Mouse (Mus musculus): ENCODE measurements at regions not wholly inside any gene's neighbourhood (a gene's known extent, or its start where the extent isn't known, plus 50 kb on each side); places are given as distances from the start of the nearest gene placed in this dataset.

DNA sequence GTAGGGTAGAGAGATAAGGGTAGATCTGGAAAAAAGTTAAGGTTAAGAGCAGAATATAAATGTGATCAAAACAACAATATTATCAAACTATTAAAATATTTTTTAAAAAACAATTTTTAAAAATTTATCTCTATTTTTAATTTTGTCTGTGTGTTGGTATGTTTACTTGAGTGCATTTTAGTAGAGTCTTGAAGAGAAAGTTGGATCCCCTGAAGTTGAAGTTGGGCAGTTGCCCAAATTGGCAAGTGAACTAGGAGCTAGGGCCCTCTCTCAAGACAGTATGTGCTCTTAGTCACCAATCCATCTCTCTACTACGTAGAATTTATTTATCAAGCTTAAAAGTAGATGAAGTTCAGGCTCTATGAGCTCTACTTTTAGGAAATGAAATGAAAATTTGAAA lies 59.9 kb downstream of the Adamts1 start:
- Histone ChIP-seq H3K36me3 (ENCODE audit: control insufficient read depth, insufficient read depth, low read length) (no peaks in the 10 kb centered on the region), H3K9me3 (ENCODE audit: control insufficient read depth, low read length) (no peaks in the 10 kb centered on the region), H3K4me2 (ENCODE audit: low read depth, low read length) (no peak overlapping the region), H3K4me3 (ENCODE audit: low read length) (no peak overlapping the region), H3K4me1 (ENCODE audit: control insufficient read depth, insufficient read depth, low read length) (no peaks in the 10 kb centered on the region), H3K27me3 (replicated peaks; ENCODE audit: control insufficient read depth, insufficient read depth, low read length) (no peaks in the 10 kb centered on the region), H3K27ac (ENCODE audit: low read length) (no peak overlapping the region), H3K9ac (ENCODE audit: low read depth, low read length) (no peak overlapping the region)
- WGBS: 75% methylated on average over 1 of the region's 1 CpGs
- no peak for ATAC-seq

DNA sequence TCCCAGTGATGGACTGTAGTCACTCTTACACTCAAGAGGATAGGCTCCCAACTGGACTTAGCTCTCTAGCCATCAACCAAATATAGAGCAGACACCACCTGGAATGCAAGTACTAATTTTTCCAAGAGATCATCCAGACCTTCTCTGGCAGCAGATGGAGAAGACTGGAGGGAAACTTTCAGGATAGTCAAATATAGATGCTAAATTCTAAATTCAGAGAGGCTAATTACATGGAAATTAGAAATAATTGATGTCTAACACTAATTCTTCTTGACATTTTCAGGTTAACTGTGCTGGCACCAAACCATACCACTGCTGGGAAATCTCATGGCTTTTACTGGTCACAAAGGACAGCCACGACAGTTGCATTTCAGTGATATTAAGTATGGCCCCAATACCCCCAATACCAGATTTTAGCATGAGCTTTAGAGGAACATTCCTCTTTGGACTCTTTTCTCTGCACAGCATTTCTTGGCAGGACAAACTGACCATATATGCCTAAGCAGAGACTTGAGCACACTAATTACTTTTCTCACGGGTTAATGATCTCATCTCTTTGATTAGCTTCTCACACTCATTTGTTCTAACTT lies 64.2 kb downstream of the Adamts1 start:
- Histone ChIP-seq H3K27me3 (replicated peaks; ENCODE audit: control insufficient read depth, insufficient read depth, low read length) (no peaks in the 10 kb centered on the region), H3K9ac (ENCODE audit: low read depth, low read length) (no peak overlapping the region), H3K4me1 (ENCODE audit: control insufficient read depth, insufficient read depth, low read length) (no peaks in the 10 kb centered on the region), H3K27ac (ENCODE audit: low read length) (no peak overlapping the region), H3K36me3 (ENCODE audit: control insufficient read depth, insufficient read depth, low read length) (no peaks in the 10 kb centered on the region), H3K9me3 (ENCODE audit: control insufficient read depth, low read length) (no peaks in the 10 kb centered on the region), H3K4me2 (ENCODE audit: low read depth, low read length) (no peak overlapping the region), H3K4me3 (ENCODE audit: low read length) (no peak overlapping the region)
- 85% methylated on average over 2 of the region's 2 CpGs for WGBS
- no peak for ATAC-seq

DNA sequence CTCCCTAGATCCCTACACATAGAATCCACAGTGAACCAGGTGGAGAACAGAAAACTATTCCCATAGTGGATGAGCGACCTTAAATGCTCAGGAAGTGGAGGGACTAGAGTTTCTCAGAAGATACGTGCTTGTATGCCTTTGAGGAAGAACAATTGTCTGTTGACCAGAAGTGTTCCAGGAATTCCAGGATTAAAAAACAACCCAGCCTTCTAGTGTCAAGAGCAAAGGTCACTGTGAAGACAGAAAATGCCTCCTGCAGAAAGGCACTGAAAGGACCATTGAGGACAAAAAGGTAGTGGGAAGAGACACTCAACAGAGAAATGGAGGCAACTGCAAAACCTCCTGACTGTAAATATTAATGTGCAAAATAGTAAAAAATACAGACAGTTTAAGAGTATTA lies 74.9 kb downstream of the Adamts1 start:
- H3K4me3 ChIP-seq (ENCODE audit: low read length): no peak overlapping the region
- H3K4me1 ChIP-seq (ENCODE audit: control insufficient read depth, insufficient read depth, low read length): no peaks in the 10 kb centered on the region
- H3K9ac ChIP-seq (ENCODE audit: low read depth, low read length): no peak overlapping the region
- no peaks in the 10 kb centered on the region for H3K36me3 ChIP-seq (ENCODE audit: control insufficient read depth, insufficient read depth, low read length)
- no peaks in the 10 kb centered on the region for H3K27me3 ChIP-seq (replicated peaks; ENCODE audit: control insufficient read depth, insufficient read depth, low read length)
- no peaks in the 10 kb centered on the region for H3K9me3 ChIP-seq (ENCODE audit: control insufficient read depth, low read length)
- WGBS: 56% methylated on average over 2 of the region's 2 CpGs
- no peak overlapping the region for H3K27ac ChIP-seq (ENCODE audit: low read length)
- ATAC-seq: no peak
- H3K4me2 ChIP-seq (ENCODE audit: low read depth, low read length): no peak overlapping the region

DNA sequence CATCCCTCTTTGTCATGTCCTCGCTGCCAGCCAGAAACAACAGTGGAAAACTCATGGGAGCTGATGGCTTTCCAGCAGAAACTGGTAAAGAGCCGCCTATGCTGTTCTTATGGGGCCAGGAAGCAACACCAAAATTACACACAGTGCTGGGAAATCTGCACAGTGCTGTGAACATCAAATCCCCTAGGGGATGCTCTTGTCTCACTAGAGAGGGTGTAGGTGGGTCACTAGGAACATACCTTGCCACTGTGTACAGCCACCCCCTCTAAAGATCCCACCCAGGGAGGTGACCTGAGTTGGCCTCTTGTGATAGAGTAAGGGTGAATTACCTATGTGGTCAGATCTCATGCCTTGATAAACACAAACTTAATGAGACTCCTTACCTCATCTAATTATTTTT lies 80.9 kb downstream of the Adamts1 start:
- no peaks in the 10 kb centered on the region for H3K36me3 ChIP-seq (ENCODE audit: control insufficient read depth, insufficient read depth, low read length)
- H3K27me3 ChIP-seq (replicated peaks; ENCODE audit: control insufficient read depth, insufficient read depth, low read length): no peaks in the 10 kb centered on the region
- no peaks in the 10 kb centered on the region for H3K9me3 ChIP-seq (ENCODE audit: control insufficient read depth, low read length)
- no peaks in the 10 kb centered on the region for H3K4me1 ChIP-seq (ENCODE audit: control insufficient read depth, insufficient read depth, low read length)
- H3K4me2 ChIP-seq (ENCODE audit: low read depth, low read length): no peak overlapping the region
- no peak overlapping the region for H3K27ac ChIP-seq (ENCODE audit: low read length)
- no peak for ATAC-seq
- 65% methylated on average over 2 of the region's 2 CpGs for WGBS
- H3K4me3 ChIP-seq (ENCODE audit: low read length): no peak overlapping the region
- no peak overlapping the region for H3K9ac ChIP-seq (ENCODE audit: low read depth, low read length)

DNA sequence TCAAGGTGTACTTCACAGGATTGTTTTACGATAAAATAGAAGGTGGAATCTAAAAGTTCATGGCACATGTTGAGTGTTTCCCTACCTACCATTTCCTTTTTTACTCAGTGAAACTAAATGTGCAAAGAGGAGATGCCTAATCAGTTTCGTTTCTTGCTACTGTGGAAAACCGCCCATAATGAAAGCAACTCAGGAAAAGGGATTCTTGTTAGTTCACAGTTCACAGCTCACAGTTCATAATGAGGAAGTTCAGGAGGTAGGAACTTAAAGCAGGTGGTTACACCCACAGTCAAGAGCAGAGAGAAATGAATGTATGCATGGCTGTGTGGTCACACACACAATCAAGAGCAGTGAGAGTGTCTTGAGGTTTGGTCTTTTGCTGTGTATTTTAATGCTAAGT lies 90.6 kb downstream of the Adamts1 start:
- Histone ChIP-seq H3K9me3 (ENCODE audit: control insufficient read depth, low read length) (no peaks in the 10 kb centered on the region), H3K4me1 (ENCODE audit: control insufficient read depth, insufficient read depth, low read length) (no peaks in the 10 kb centered on the region), H3K9ac (ENCODE audit: low read depth, low read length) (no peak overlapping the region), H3K36me3 (ENCODE audit: control insufficient read depth, insufficient read depth, low read length) (no peaks in the 10 kb centered on the region), H3K4me3 (ENCODE audit: low read length) (no peak overlapping the region), H3K27me3 (replicated peaks; ENCODE audit: control insufficient read depth, insufficient read depth, low read length) (no peaks in the 10 kb centered on the region), H3K27ac (ENCODE audit: low read length) (no peak overlapping the region), H3K4me2 (ENCODE audit: low read depth, low read length) (no peak overlapping the region)
- 92% methylated on average over 3 of the region's 3 CpGs for WGBS
- ATAC-seq: no peak

DNA sequence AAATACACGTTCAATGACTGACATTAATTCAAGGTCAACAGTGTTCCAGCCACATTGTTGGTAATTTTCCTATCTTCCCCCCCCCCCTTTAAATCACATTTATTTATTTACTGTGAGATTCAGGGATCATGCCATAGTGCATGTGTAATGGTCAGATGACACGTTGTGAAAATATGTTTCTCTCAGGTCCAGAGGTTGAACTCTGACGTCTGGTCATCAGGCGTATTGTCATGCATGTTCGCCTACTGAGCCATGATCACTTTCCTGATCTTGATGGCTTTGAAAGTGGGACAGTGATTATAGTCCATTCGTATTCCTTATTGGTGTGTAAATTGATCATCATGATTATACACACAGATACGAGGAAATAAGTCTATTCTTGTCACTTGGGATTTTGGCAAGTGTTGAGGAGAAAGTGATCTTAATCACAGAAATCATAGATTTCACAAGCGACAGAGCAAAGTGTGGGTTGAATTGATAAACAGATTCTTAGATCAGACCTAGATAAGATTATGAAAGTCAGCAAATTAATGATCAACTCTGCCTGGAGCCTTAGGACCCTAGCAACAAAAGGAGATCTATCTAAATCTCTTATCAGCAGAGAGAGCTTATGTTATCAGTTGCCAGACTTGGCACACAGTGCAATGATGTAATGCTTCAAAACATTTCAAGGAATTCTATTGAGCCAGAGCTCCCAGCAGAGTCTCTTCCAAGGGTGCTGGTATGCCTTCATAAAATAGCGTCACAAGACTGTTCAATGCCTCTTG lies 98.5 kb downstream of the Adamts1 start:
- no peak overlapping the region for H3K27ac ChIP-seq (ENCODE audit: low read length)
- WGBS: 62% methylated on average over 9 of the region's 9 CpGs
- ATAC-seq: peak; percentile 46; the same call in 1 of the 2 replicates
- no peaks in the 10 kb centered on the region for H3K9me3 ChIP-seq (ENCODE audit: control insufficient read depth, low read length)
- H3K4me2 ChIP-seq (ENCODE audit: low read depth, low read length): no peak overlapping the region
- H3K9ac ChIP-seq (ENCODE audit: low read depth, low read length): no peak overlapping the region
- no peak overlapping the region for H3K4me3 ChIP-seq (ENCODE audit: low read length)
- H3K27me3 ChIP-seq (replicated peaks; ENCODE audit: control insufficient read depth, insufficient read depth, low read length): no peaks in the 10 kb centered on the region
- H3K4me1 ChIP-seq (ENCODE audit: control insufficient read depth, insufficient read depth, low read length): no peaks in the 10 kb centered on the region
- no peaks in the 10 kb centered on the region for H3K36me3 ChIP-seq (ENCODE audit: control insufficient read depth, insufficient read depth, low read length)

DNA sequence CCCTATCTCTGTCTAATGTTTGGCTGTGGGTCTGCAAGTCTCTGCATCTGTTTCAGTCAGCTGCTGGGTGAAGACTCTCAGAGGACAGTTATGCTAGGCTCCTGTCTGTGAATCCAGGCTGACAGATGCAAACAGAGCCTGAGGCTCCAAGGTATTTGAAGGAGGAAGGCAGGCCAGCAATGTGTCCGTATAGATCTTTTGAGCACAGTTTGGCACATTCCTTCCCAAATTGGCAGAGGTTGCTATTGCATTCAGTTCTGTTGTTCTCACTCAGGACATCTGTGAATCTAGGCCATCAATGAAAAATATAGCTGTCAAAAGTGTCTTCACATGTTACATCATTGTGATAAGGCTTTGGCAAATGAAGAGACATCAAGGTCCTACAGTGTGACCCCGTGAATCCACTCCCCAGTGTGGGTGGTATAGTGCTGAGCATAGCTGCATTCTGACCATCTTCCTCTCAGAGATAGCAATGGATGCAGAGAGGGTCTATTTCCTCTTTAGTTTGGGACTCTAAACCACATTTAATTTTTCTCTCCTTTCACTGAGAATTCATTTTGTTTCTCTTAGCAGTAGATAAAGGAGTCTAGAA lies 99.9 kb downstream of the Adamts1 start:
- H3K4me2 ChIP-seq (ENCODE audit: low read depth, low read length): no peak overlapping the region
- no peak overlapping the region for H3K27ac ChIP-seq (ENCODE audit: low read length)
- H3K4me3 ChIP-seq (ENCODE audit: low read length): no peak overlapping the region
- no peaks in the 10 kb centered on the region for H3K27me3 ChIP-seq (replicated peaks; ENCODE audit: control insufficient read depth, insufficient read depth, low read length)
- no peaks in the 10 kb centered on the region for H3K9me3 ChIP-seq (ENCODE audit: control insufficient read depth, low read length)
- H3K9ac ChIP-seq (ENCODE audit: low read depth, low read length): no peak overlapping the region
- 78% methylated on average over 2 of the region's 2 CpGs for WGBS
- no peaks in the 10 kb centered on the region for H3K36me3 ChIP-seq (ENCODE audit: control insufficient read depth, insufficient read depth, low read length)
- ATAC-seq: no peak
- no peaks in the 10 kb centered on the region for H3K4me1 ChIP-seq (ENCODE audit: control insufficient read depth, insufficient read depth, low read length)

DNA sequence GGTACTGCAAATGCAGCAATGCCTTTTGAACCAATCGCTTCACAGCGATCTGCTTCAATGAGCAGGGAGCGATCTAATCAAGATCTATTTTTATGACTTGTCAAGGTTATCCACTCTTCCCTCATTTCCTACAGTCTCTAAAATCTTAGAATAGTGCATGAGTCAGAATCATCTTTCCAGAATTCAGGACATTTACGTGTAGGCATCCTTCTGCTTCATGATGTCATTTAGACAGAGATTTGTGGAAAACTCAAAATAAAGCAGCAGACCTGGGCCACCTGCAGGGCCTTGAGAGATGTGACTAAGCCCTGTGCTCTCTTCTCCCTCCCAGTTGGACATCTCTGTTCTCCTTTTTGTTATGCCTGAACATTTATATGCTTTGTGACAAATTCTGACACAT lies 103.6 kb downstream of the Adamts1 start:
- Histone ChIP-seq H3K4me3 (ENCODE audit: low read length) (no peak overlapping the region), H3K9ac (ENCODE audit: low read depth, low read length) (no peak overlapping the region), H3K4me1 (ENCODE audit: control insufficient read depth, insufficient read depth, low read length) (no peaks in the 10 kb centered on the region), H3K27me3 (replicated peaks; ENCODE audit: control insufficient read depth, insufficient read depth, low read length) (no peaks in the 10 kb centered on the region), H3K4me2 (ENCODE audit: low read depth, low read length) (no peak overlapping the region), H3K27ac (ENCODE audit: low read length) (no peak overlapping the region), H3K36me3 (ENCODE audit: control insufficient read depth, insufficient read depth, low read length) (no peaks in the 10 kb centered on the region), H3K9me3 (ENCODE audit: control insufficient read depth, low read length) (no peaks in the 10 kb centered on the region)
- 75% methylated on average over 4 of the region's 4 CpGs for WGBS
- ATAC-seq: no peak

DNA sequence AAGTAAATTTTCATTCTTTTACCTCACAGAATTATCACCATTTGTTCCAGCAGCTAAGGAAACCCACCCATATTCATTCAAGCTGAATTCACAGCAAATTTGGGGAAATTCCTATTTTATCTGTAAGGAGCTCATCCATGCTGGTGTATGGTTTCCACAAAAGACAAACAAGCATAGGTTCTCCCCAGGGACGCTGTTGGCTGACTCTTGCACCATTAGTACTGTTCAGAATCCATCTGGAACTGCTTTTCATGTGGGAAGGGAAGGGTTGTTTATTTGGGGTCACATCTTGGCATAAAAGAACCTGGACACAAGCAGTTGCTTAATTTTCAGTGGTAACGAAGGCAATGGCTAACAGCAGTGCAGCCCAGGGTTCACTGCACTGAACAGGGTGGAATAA lies 120.2 kb downstream of the Adamts1 start:
- no peaks in the 10 kb centered on the region for H3K27me3 ChIP-seq (replicated peaks; ENCODE audit: control insufficient read depth, insufficient read depth, low read length)
- no peaks in the 10 kb centered on the region for H3K36me3 ChIP-seq (ENCODE audit: control insufficient read depth, insufficient read depth, low read length)
- 78% methylated on average over 2 of the region's 2 CpGs for WGBS
- H3K9me3 ChIP-seq (ENCODE audit: control insufficient read depth, low read length): no peaks in the 10 kb centered on the region
- no peak overlapping the region for H3K9ac ChIP-seq (ENCODE audit: low read depth, low read length)
- no peak overlapping the region for H3K27ac ChIP-seq (ENCODE audit: low read length)
- no peak overlapping the region for H3K4me2 ChIP-seq (ENCODE audit: low read depth, low read length)
- 0 out of 2 replicates have a peak, but pooled peaks cover 3% of the 10 kb centered on the region for H3K4me1 ChIP-seq (ENCODE audit: control insufficient read depth, insufficient read depth, low read length)
- no peak for ATAC-seq
- no peak overlapping the region for H3K4me3 ChIP-seq (ENCODE audit: low read length)

All from intestine, embryonic 16.5 days (tissue).